Comparison of ENCODE assay signal across 8 mouse cellular contexts in the genomic region with DNA sequence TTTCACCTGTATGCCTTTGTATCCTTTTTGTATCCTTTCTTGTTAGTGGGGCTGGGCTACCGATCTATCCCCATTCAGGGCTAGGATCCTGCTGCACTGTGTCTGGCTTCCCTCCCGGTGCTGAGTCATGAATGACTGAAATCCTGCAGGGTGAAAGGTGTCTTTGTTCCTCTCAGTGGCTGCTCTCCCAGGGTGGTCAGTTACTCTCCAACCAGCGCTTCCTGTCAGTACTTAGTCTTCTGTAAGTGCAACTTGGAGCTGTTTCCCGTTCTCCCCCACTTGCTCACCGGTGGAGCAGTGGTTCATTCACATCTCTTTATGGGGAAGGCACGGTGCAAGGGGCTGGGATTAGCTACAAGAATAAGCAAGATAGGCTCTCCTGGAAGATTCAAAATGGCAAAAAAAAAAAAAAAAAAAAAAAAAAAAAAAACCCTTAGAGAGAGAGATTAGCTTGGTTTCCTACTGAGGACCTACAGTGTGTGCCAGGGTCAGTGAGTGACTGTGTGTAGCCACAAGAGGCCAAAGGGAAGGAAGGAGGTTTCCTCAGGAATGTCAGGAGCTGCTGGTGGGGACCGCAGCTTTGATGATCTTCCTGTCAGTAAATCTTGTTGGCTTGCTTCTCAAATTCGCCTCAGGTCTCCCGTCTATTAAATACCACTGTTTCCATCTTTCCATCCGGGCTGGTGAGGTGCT. TPM values are rescaled to one million over a fixed set of nuclear protein-coding genes. Genes with fewer than 3 reads are reported as not detected.
DNase-seq lines count a peak whose midpoint lies in the region; ATAC-seq and TF ChIP-seq lines count a peak whose summit lies in the region.

No protein-coding gene starts in this region.

- H3K9me3 ChIP-seq in midbrain, embryonic 13.5 days, result no peaks in the 10 kb centered on the region
- no peaks in the 10 kb centered on the region for H3K9me3 ChIP-seq in midbrain, embryonic 10.5 days (replicated peaks)
- H3K9me3 ChIP-seq in forebrain, embryonic 16.5 days (ENCODE audit: control insufficient read depth, low read length), result no peaks in the 10 kb centered on the region
- no peaks in the 10 kb centered on the region for H3K9me3 ChIP-seq in liver, postnatal 0 days (ENCODE audit: low read length)

- H3K4me2 ChIP-seq in midbrain, embryonic 13.5 days (replicated peaks), result peak overlapping the region; percentile 19; the same call in 1 of the 2 replicates
- H3K4me2 ChIP-seq in forebrain, embryonic 16.5 days (ENCODE audit: low read length), result peak overlapping the region; percentile 19; the same call in 1 of the 2 replicates
- no peak overlapping the region for H3K4me2 ChIP-seq in liver, postnatal 0 days (ENCODE audit: low read depth, low read length)

- no peak overlapping the region for H3K9ac ChIP-seq in midbrain, embryonic 13.5 days (replicated peaks)
- no peak overlapping the region for H3K9ac ChIP-seq in forebrain, embryonic 16.5 days (replicated peaks; ENCODE audit: low read depth, low read length)
- H3K9ac ChIP-seq in liver, postnatal 0 days (replicated peaks), result no peak overlapping the region

- TF ChIP-seq CTCF in liver, postnatal 0 days (IDR thresholded peaks at IDR 0.05; ENCODE audit: low read depth), result no peak

- no peak overlapping the region for H3K27ac ChIP-seq in midbrain, embryonic 13.5 days
- no peak overlapping the region for H3K27ac ChIP-seq in midbrain, embryonic 10.5 days (replicated peaks)
- H3K27ac ChIP-seq in forebrain, embryonic 16.5 days (ENCODE audit: low read length), result no peak overlapping the region
- no peak overlapping the region for H3K27ac ChIP-seq in liver, postnatal 0 days (ENCODE audit: low read depth)

- ATAC-seq in midbrain, embryonic 13.5 days, result no peak
- 0 out of 2 replicates have a peak, but pooled peaks have one; percentile 50 for ATAC-seq in forebrain, embryonic 16.5 days
- peak; percentile 47; the same call in 1 of the 2 replicates for ATAC-seq in liver, postnatal 0 days

- no peaks in the 10 kb centered on the region for H3K36me3 ChIP-seq in midbrain, embryonic 13.5 days
- no peaks in the 10 kb centered on the region for H3K36me3 ChIP-seq in midbrain, embryonic 10.5 days
- no peaks in the 10 kb centered on the region for H3K36me3 ChIP-seq in forebrain, embryonic 16.5 days (ENCODE audit: control insufficient read depth, insufficient read depth)
- H3K36me3 ChIP-seq in liver, postnatal 0 days (replicated peaks; ENCODE audit: insufficient read depth, low read length), result no peaks in the 10 kb centered on the region

- 11% methylated on average over 10 of the region's 10 CpGs for WGBS in midbrain, embryonic 13.5 days
- 13% methylated on average over 10 of the region's 10 CpGs for WGBS in midbrain, embryonic 10.5 days
- 10% methylated on average over 10 of the region's 10 CpGs for WGBS in forebrain, embryonic 16.5 days
- WGBS in liver, postnatal 0 days (ENCODE audit: insufficient replicate concordance), result 9% methylated on average over 10 of the region's 10 CpGs

- TF ChIP-seq EP300 in liver, postnatal 0 days (IDR thresholded peaks at IDR 0.05; ENCODE audit: low read depth), result no peak

- peaks cover 12% of the 10 kb centered on the region; the same call in 1 of the 2 replicates for H3K27me3 ChIP-seq in midbrain, embryonic 13.5 days
- peaks cover 35% of the 10 kb centered on the region for H3K27me3 ChIP-seq in midbrain, embryonic 10.5 days (ENCODE audit: low read depth, poor library complexity, severe bottlenecking)
- H3K27me3 ChIP-seq in forebrain, embryonic 16.5 days (replicated peaks; ENCODE audit: control insufficient read depth, insufficient read depth, low read length), result no peaks in the 10 kb centered on the region
- no peaks in the 10 kb centered on the region for H3K27me3 ChIP-seq in liver, postnatal 0 days (ENCODE audit: insufficient read depth, low read length)

- H3K4me1 ChIP-seq in midbrain, embryonic 13.5 days (replicated peaks), result peaks cover 6% of the 10 kb centered on the region; the same call in 1 of the 2 replicates
- peaks cover 13% of the 10 kb centered on the region for H3K4me1 ChIP-seq in midbrain, embryonic 10.5 days
- H3K4me1 ChIP-seq in forebrain, embryonic 16.5 days (replicated peaks; ENCODE audit: control insufficient read depth, insufficient read depth, low read length), result peaks cover 6% of the 10 kb centered on the region
- H3K4me1 ChIP-seq in liver, postnatal 0 days (ENCODE audit: insufficient read depth), result 0 out of 2 replicates have a peak, but pooled peaks cover 5% of the 10 kb centered on the region

- H3K4me3 ChIP-seq in midbrain, embryonic 13.5 days (replicated peaks), result no peak overlapping the region
- H3K4me3 ChIP-seq in midbrain, embryonic 10.5 days, result no peak overlapping the region
- H3K4me3 ChIP-seq in forebrain, embryonic 16.5 days (replicated peaks; ENCODE audit: low read length), result no peak overlapping the region
- no peak overlapping the region for H3K4me3 ChIP-seq in liver, postnatal 0 days (ENCODE audit: low read depth, low read length)

- no peak for DNase-seq in midbrain, embryonic 10.5 days (ENCODE audit: low spot score)
- peak; percentile 79 for DNase-seq in adrenal gland, postnatal 14 days
- peak; percentile 90 to 94 for DNase-seq in kidney, adult 8-10 months
- peak; percentile 51 for DNase-seq in liver, postnatal 0 days
- peak; percentile 70 for DNase-seq in testis, postnatal 14 days (ENCODE audit: low spot score)
- no peak for DNase-seq in spleen, postnatal 4 days (ENCODE audit: low spot score in 2 of 2)

RNA-seq across cellular contexts. Expression of gene Pfdn4, which starts 26.5 kb away (rescaled TPM):
- 127 and 147 TPM in 2 replicates for polyA plus RNA-seq in midbrain, embryonic 13.5 days (2015; fragmentation: Nextera tagmentation; extraction: Ambion mirVana)
- polyA plus RNA-seq in midbrain, embryonic 10.5 days (2016; fragmentation: Nextera tagmentation; extraction: Ambion mirVana), result 97.8 and 106 TPM in 2 replicates
- 19.4 and 24.1 TPM in 2 replicates for total RNA-seq in adrenal gland, postnatal 14 days (2021)
- 116 and 120 TPM in 2 replicates for polyA plus RNA-seq in forebrain, embryonic 16.5 days (2015; fragmentation: Nextera tagmentation; extraction: Ambion mirVana)
- polyA plus RNA-seq in liver, postnatal 0 days (2015; fragmentation: Nextera tagmentation; extraction: Ambion mirVana), result 29.8 and 33.9 TPM in 2 replicates

RNA-seq across cellular contexts. Expression of gene Cyp24a1, which starts 27.2 kb away (rescaled TPM):
- 0.10 and 0.17 TPM in 2 replicates for polyA plus RNA-seq in midbrain, embryonic 13.5 days (2015; fragmentation: Nextera tagmentation; extraction: Ambion mirVana)
- polyA plus RNA-seq in midbrain, embryonic 10.5 days (2016; fragmentation: Nextera tagmentation; extraction: Ambion mirVana), result not detected in 2 replicates
- not detected in 2 replicates for total RNA-seq in adrenal gland, postnatal 14 days (2021)
- 0.11 TPM in 1 of 2 replicates, not detected in the other for polyA plus RNA-seq in forebrain, embryonic 16.5 days (2015; fragmentation: Nextera tagmentation; extraction: Ambion mirVana)
- polyA plus RNA-seq in liver, postnatal 0 days (2015; fragmentation: Nextera tagmentation; extraction: Ambion mirVana), result not detected in 2 replicates

RNA-seq across cellular contexts. Expression of gene Bcas1, which starts 42.1 kb away (rescaled TPM):
- polyA plus RNA-seq in midbrain, embryonic 13.5 days (2015; fragmentation: Nextera tagmentation; extraction: Ambion mirVana), result 8.3 and 9.1 TPM in 2 replicates
- 1.8 and 2.1 TPM in 2 replicates for polyA plus RNA-seq in midbrain, embryonic 10.5 days (2016; fragmentation: Nextera tagmentation; extraction: Ambion mirVana)
- 0.30 and 0.49 TPM in 2 replicates for total RNA-seq in adrenal gland, postnatal 14 days (2021)
- 1.9 TPM in 2 replicates for polyA plus RNA-seq in forebrain, embryonic 16.5 days (2015; fragmentation: Nextera tagmentation; extraction: Ambion mirVana)
- 0.48 and 1.5 TPM in 2 replicates for polyA plus RNA-seq in liver, postnatal 0 days (2015; fragmentation: Nextera tagmentation; extraction: Ambion mirVana)

Comparison
In these comparisons a context has a peak if more than half of its experiments do, and no peak if none do; other contexts are left out.
1. DNase-seq: peak in adrenal gland, postnatal 14 days (single experiment), kidney, adult 8-10 months (2 of 2), liver, postnatal 0 days (single experiment) and testis, postnatal 14 days (single experiment); none in midbrain, embryonic 10.5 days (single experiment) and spleen, postnatal 4 days (0 of 2).